Mouse (Mus musculus) C2C12 (cell line): ENCODE data around the gene Gstm7. TPM values are rescaled to one million over a fixed set of nuclear protein-coding genes. Genes with fewer than 3 reads are reported as not detected.
"Not testable (repeated sequence)": the region's sequence is repeated elsewhere in the genome, so short reads cannot be mapped to it uniquely, and the experiment has no call there.

Experiments
- H3K27me3 ChIP-seq: one replicate; pipeline ENCODE4 v1.6.1; 2011; ENCODE audit not compliant: control insufficient read depth, insufficient read depth, insufficient read length
- H3K36me3 ChIP-seq: one replicate; pipeline ENCODE4 v1.6.1; 2011; ENCODE audit not compliant: control insufficient read depth, insufficient read depth
- H3K4me3 ChIP-seq: one replicate; pipeline ENCODE4 v1.5.1; 2011; ENCODE audit warnings: mild to moderate bottlenecking, control low read depth; ENCODE audit not compliant: poor library complexity, insufficient read depth, severe bottlenecking
- H3K79me2 ChIP-seq: one replicate; pipeline ENCODE4 v1.6.1; 2011; ENCODE audit not compliant: control insufficient read depth, insufficient read depth
- H3K79me3 ChIP-seq: one replicate; pipeline ENCODE4 v1.6.1; 2011; ENCODE audit warnings: low read depth, control low read depth
- H3ac ChIP-seq: one replicate; pipeline ENCODE3; 2011; ENCODE audit warnings: low read depth; ENCODE audit not compliant: control insufficient read depth, insufficient read length
- CEBPB ChIP-seq: IDR thresholded peaks from one replicate; pipeline ENCODE4 v1.6.1; 2011; ENCODE audit warnings: low read depth, mild to moderate bottlenecking, control low read depth, moderate library complexity
- CTCF ChIP-seq: IDR thresholded peaks from one replicate; pipeline ENCODE4 v1.5.1; 2011; ENCODE audit not compliant: control insufficient read depth, insufficient read depth, insufficient read length
- FOSL1 ChIP-seq: IDR thresholded peaks from one replicate; pipeline ENCODE4 v1.8.0; 2011; ENCODE audit warnings: mild to moderate bottlenecking, low read length; ENCODE audit not compliant: poor library complexity, insufficient read depth, severe bottlenecking
- MAX ChIP-seq: IDR thresholded peaks from one replicate; pipeline ENCODE4 v1.6.1; 2011; ENCODE audit warnings: mild to moderate bottlenecking, control low read depth
- MYOD1 ChIP-seq: IDR thresholded peaks from one replicate; pipeline ENCODE4 v1.6.1; 2011; ENCODE audit warnings: low read depth; ENCODE audit not compliant: control insufficient read depth, insufficient read length
- MYOG ChIP-seq: IDR thresholded peaks from one replicate; pipeline ENCODE4 v1.6.1; 2011; ENCODE audit not compliant: control insufficient read depth, insufficient read length; ENCODE audit errors: extremely low read depth
- USF1 ChIP-seq: IDR thresholded peaks from one replicate; pipeline ENCODE4 v1.6.1; 2011; ENCODE audit warnings: low read depth, mild to moderate bottlenecking, control low read depth, moderate library complexity
- polyA plus RNA-seq: library from polyadenylated mRNA; unstranded; fragments of >200 nt; fragmentation: generic; extraction: Trizol; gene quantifications from one replicate; pipeline ENCODE4 v1.2.1, GENCODE M21; 2012; ENCODE audit warnings: missing spikeins

Gstm7 gene
- polyA plus RNA-seq, 1 experiment, result 0.21 TPM

DNA sequence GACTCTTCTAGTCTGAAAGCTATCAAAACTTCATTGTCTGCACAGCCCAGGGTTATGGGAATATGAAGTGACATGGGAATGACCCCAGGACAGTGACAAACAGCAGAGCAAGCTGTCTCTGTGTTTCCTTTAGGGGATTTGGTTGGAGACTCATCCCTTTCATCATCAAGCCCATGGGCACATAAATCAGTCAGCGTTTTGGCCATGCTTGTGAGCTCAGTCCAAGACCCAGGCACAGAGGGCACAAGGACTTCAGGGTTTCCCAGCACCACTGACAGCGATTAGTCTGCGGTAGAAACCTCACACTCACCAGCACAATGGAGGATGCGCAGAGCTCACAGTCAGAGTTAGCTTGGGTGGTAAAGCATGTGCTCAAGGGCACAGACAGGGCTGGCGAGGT lies 22.3 kb upstream of the Gstm7 start:
- H3K79me3 ChIP-seq, result no peaks in the 10 kb centered on the region
- no peaks in the 10 kb centered on the region for H3K79me2 ChIP-seq
- TF ChIP-seq CEBPB, result no peak
- no peak for TF ChIP-seq USF1
- no peak for TF ChIP-seq MYOD1
- TF ChIP-seq MAX, result no peak
- TF ChIP-seq MYOG, result no peak
- TF ChIP-seq FOSL1, result no peak
- TF ChIP-seq CTCF, result no peak
- no peak overlapping the region for H3K4me3 ChIP-seq
- peaks cover 25% of the 10 kb centered on the region for H3K27me3 ChIP-seq
- H3ac ChIP-seq, result no peak overlapping the region
- no peaks in the 10 kb centered on the region for H3K36me3 ChIP-seq

- peaks cover 22% of the 10 kb centered on the region for H3K27me3 ChIP-seq
- H3K36me3 ChIP-seq, result no peaks in the 10 kb centered on the region
- H3ac ChIP-seq, result no peak overlapping the region
- H3K79me3 ChIP-seq, result no peaks in the 10 kb centered on the region
- no peak overlapping the region for H3K4me3 ChIP-seq
- no peaks in the 10 kb centered on the region for H3K79me2 ChIP-seq
- TF ChIP-seq USF1 (no peak), CTCF (peak; percentile 36), CEBPB (no peak), MAX (no peak), MYOD1 (no peak), FOSL1 (no peak), MYOG (no peak)
Measured at GRCm38 (mm10) chr3:107953328-107953755, 21.7 kb upstream of the Gstm7 start.

DNA sequence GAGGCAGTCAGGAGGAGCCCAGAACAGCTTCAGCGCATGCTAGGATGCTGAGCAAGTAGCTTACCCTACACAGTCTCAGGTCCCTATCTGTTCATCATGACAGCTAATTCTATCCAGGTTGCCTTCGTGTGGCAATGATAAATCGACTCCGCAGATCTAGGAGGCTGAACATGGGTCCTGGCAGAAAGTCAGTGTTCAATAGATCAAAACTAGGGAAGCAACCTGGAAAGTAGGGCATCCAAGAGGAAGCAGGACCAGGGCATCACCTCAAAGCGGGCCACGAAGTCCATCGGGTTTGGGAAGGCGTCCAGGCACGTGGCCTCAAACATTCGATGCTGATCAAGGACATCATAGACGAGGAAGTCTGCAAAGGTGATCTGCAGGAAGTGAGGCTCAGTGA lies 18.9 kb upstream of the Gstm7 start:
- no peak overlapping the region for H3ac ChIP-seq
- no peak for TF ChIP-seq CEBPB
- H3K27me3 ChIP-seq, result peaks cover 29% of the 10 kb centered on the region
- no peaks in the 10 kb centered on the region for H3K36me3 ChIP-seq
- no peaks in the 10 kb centered on the region for H3K79me3 ChIP-seq
- no peak overlapping the region for H3K4me3 ChIP-seq
- H3K79me2 ChIP-seq, result no peaks in the 10 kb centered on the region

DNA sequence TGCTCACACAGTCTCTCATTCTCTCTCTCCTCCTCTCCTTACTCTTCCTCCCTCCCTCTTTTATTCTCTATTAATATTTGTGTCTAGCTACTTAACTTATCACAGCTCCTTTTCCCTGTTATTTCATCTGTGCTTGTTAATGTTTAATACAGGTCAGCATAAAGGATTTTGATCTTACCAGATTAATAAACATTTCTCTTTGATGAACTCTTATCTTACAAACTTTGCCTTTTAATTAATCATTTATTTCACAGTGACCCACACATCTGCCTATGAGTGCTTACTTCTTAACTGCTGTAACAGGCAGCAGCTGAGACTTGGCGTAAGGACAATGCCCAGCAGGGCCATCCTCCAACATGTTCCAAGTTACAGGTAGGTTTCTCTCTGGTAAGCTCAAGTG lies 17.8 kb upstream of the Gstm7 start:
- not testable (repeated sequence) for H3K79me2 ChIP-seq, H3K36me3 ChIP-seq, H3ac ChIP-seq, H3K4me3 ChIP-seq, H3K79me3 ChIP-seq
- peaks cover 29% of the 10 kb centered on the region for H3K27me3 ChIP-seq

DNA sequence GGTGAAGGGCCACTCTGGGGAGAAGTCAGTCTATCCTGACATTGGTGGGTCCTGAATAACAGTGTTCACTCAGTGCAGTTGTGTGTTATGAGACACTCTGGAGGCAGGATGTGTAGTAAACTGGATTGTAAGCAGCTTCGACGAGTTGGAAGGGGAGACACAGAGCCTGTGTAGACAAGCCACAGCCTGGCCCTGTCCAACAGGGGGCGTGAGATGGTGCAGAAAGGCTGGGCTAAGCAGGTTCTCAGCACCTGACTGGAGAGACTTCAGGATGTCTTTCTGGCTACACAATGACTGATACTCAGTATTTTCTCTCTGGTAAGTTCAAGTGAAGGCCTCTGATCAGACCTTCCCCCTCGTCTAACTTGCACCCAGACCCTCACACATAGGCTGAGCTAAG lies 14.1 kb upstream of the Gstm7 start:
- no peak overlapping the region for H3K4me3 ChIP-seq
- TF ChIP-seq MAX (no peak), CEBPB (no peak), USF1 (no peak), MYOG (no peak), CTCF (no peak), FOSL1 (no peak), MYOD1 (no peak)
- no peaks in the 10 kb centered on the region for H3K36me3 ChIP-seq
- H3K79me3 ChIP-seq, result no peaks in the 10 kb centered on the region
- peaks cover 25% of the 10 kb centered on the region for H3K27me3 ChIP-seq
- no peaks in the 10 kb centered on the region for H3K79me2 ChIP-seq
- H3ac ChIP-seq, result no peak overlapping the region

DNA sequence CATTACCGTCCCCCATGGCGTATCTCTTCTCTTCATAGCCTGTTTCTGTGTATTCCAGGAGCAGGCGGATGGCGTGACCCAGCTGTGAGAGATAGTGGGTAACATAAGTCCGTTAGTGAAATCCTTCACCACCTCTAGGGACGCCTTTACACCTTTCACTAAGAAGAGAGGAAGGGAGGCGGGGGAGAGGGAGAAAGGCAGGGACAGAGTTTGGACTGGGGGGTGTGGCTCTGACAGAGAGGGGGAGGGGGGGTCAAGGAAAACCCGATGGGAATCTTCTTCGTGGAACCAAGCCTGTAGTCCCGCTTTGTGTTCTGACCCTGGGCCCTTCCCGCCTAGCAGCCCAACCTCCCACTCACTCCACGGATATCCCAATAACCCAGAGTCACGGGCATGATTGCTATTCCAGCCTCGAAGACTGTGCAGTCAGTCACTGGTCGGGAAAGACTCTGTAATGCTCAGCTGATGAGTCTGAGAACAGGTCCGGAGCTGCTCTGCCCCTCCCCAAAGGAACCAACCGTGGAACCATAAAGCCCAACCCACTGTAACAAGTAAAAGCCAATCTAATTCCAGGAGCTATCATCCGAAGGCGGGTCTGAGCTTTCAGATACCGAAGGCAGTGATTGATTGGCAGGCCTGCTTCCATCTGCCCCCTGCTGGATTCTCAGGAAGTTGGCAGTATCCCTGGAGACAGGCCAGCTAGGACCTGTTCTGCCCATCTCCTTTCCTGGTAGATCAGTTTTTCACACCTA lies 11.8 kb upstream of the Gstm7 start, which contains the start of gene Gstm6:
Gstm6 (minus strand) TSS at position 511 of the 752 bp plus-strand sequence.
- no peaks in the 10 kb centered on the region for H3K79me3 ChIP-seq
- H3K79me2 ChIP-seq, result no peaks in the 10 kb centered on the region
- peaks cover 11% of the 10 kb centered on the region for H3K27me3 ChIP-seq
- TF ChIP-seq MAX (no peak), USF1 (no peak), CEBPB (no peak), MYOD1 (no peak), FOSL1 (no peak), MYOG (no peak), CTCF (no peak)
- H3K36me3 ChIP-seq, result no peaks in the 10 kb centered on the region
- no peak within 1 kb of the TSS for H3ac ChIP-seq
- H3K4me3 ChIP-seq, result no peak within 1 kb of the TSS
